Mouse (Mus musculus): ENCODE results near the gene Impdh1. TPM values are rescaled to one million over a fixed set of nuclear protein-coding genes. Genes with fewer than 3 reads are reported as not detected.

Gene Impdh1
- polyA plus RNA-seq, 1 experiment from 2014 or later = 32.5 TPM

Small RNAs within 50 kb of the gene (microRNA-seq; reads per million reads assigned to microRNA genes)
- gene Gm24303 = not detected

Other genes starting within 250 kb of the Impdh1 start
- not detected in 2 replicates for gene Lep, start 156.1 kb downstream of the Impdh1 start, polyA plus RNA-seq (2014; fragmentation: Nextera tagmentation; extraction: Ambion mirVana)
- 30.2 and 35.8 TPM in 2 replicates for gene Rbm28, start 51.4 kb downstream of the Impdh1 start, polyA plus RNA-seq (2014; fragmentation: Nextera tagmentation; extraction: Ambion mirVana)
- gene Prrt4, start 36.8 kb downstream of the Impdh1 start, polyA plus RNA-seq (2014; fragmentation: Nextera tagmentation; extraction: Ambion mirVana) = 1.7 TPM in 2 replicates
- 26.4 and 28.2 TPM in 2 replicates for gene Hilpda, start 56.1 kb upstream of the Impdh1 start, polyA plus RNA-seq (2014; fragmentation: Nextera tagmentation; extraction: Ambion mirVana)
- gene Fam71f2, start 63.2 kb upstream of the Impdh1 start, polyA plus RNA-seq (2014; fragmentation: Nextera tagmentation; extraction: Ambion mirVana) = 0.20 and 0.35 TPM in 2 replicates
- 0.15 TPM in 1 of 2 replicates, not detected in the other for gene Fam71f1, start 102.8 kb upstream of the Impdh1 start, polyA plus RNA-seq (2014; fragmentation: Nextera tagmentation; extraction: Ambion mirVana)
- 452 and 458 TPM in 2 replicates for gene Calu, start 131.7 kb upstream of the Impdh1 start, polyA plus RNA-seq (2014; fragmentation: Nextera tagmentation; extraction: Ambion mirVana)
- 0.46 and 1.1 TPM in 2 replicates for gene Opn1sw, start 172.1 kb upstream of the Impdh1 start, polyA plus RNA-seq (2014; fragmentation: Nextera tagmentation; extraction: Ambion mirVana)
- gene Ccdc136, start 179.9 kb upstream of the Impdh1 start, polyA plus RNA-seq (2014; fragmentation: Nextera tagmentation; extraction: Ambion mirVana) = 28.3 and 30.8 TPM in 2 replicates
- gene Flnc, start 216.9 kb upstream of the Impdh1 start, polyA plus RNA-seq (2014; fragmentation: Nextera tagmentation; extraction: Ambion mirVana) = 36.8 and 47.7 TPM in 2 replicates

Measured in heart, embryonic 14.5 days (tissue).